Mouse (Mus musculus): ENCODE results near the gene Gm10644. TPM values are rescaled to one million over a fixed set of nuclear protein-coding genes. Genes with fewer than 3 reads are reported as not detected.

Gm10644 gene
- 0.25 and 0.37 TPM in 2 replicates for polyA plus RNA-seq (2014; fragmentation: Nextera tagmentation; extraction: Ambion mirVana)

GRCm38 (mm10) chr8:83955106-83955957 is at the start of gene Gm10644, which contains the start of gene Asf1b:
Gene Gm10644, minus strand, starts transcription at chr8:83955205.
Gene Asf1b, plus strand, starts transcription at chr8:83955507.
- H3K4me1 ChIP-seq (replicated peaks; ENCODE audit: control insufficient read depth, insufficient read depth, low read length), result peaks cover 12% of the 10 kb centered on the region
- peak within 1 kb of the TSS; percentile 74 for H3K4me3 ChIP-seq (ENCODE audit: low read depth, low read length)
- peak within 1 kb of the TSS; percentile 74 for H3K9ac ChIP-seq (ENCODE audit: low read depth, low read length)
- peak; percentile 96 for DNase-seq (ENCODE audit: low spot score)
- peak; percentile 99 for ATAC-seq (replicated peaks; ENCODE audit: low FRiP score)
- H3K9me3 ChIP-seq (ENCODE audit: control insufficient read depth, low read length), result no peaks in the 10 kb centered on the region
- H3K36me3 ChIP-seq (ENCODE audit: control insufficient read depth, insufficient read depth, low read length), result no peaks in the 10 kb centered on the region; the same call in 1 of the 2 replicates
- H3K27ac ChIP-seq (ENCODE audit: low read depth, low read length), result peak within 1 kb of the TSS; percentile 62
- under 1% methylated on average over 75 of the region's 75 CpGs for WGBS
- peak within 1 kb of the TSS; percentile 92 for H3K4me2 ChIP-seq
- H3K27me3 ChIP-seq (replicated peaks; ENCODE audit: control insufficient read depth, insufficient read depth, low read length), result no peaks in the 10 kb centered on the region

- ATAC-seq (replicated peaks; ENCODE audit: low FRiP score), result peak; percentile 88
These were observed 49.7 kb upstream of the Gm10644 start for GRCm38 (mm10) chr8:84004533-84005201.

GRCm38 (mm10) chr8:84003612-84004246 is 48.7 kb upstream of the Gm10644 start:
- H3K4me3 ChIP-seq (ENCODE audit: low read depth, low read length), result no peak overlapping the region; the same call in 1 of the 2 replicates
- ATAC-seq (replicated peaks; ENCODE audit: low FRiP score), result no peak
- H3K4me2 ChIP-seq, result peak overlapping the region; percentile 92
- 0 out of 2 replicates have a peak, but pooled peaks cover 2% of the 10 kb centered on the region for H3K27me3 ChIP-seq (replicated peaks; ENCODE audit: control insufficient read depth, insufficient read depth, low read length)
- no peaks in the 10 kb centered on the region for H3K9me3 ChIP-seq (ENCODE audit: control insufficient read depth, low read length)
- 77% methylated on average over 6 of the region's 6 CpGs for WGBS
- H3K27ac ChIP-seq (ENCODE audit: low read depth, low read length), result no peak overlapping the region
- peaks cover 21% of the 10 kb centered on the region for H3K4me1 ChIP-seq (replicated peaks; ENCODE audit: control insufficient read depth, insufficient read depth, low read length)
- peak overlapping the region; percentile 71 for H3K9ac ChIP-seq (ENCODE audit: low read depth, low read length)
- peaks cover 18% of the 10 kb centered on the region for H3K36me3 ChIP-seq (ENCODE audit: control insufficient read depth, insufficient read depth, low read length)
- DNase-seq (ENCODE audit: low spot score), result no peak

More at GRCm38 (mm10) chr8:84004533-84005201, 49.7 kb upstream of the Gm10644 start:
- H3K4me3 ChIP-seq (ENCODE audit: low read depth, low read length), result peak overlapping the region; percentile 59
- peaks cover 14% of the 10 kb centered on the region for H3K4me1 ChIP-seq (replicated peaks; ENCODE audit: control insufficient read depth, insufficient read depth, low read length)
- WGBS, result 3% methylated on average over 30 of the region's 30 CpGs
- H3K27ac ChIP-seq (ENCODE audit: low read depth, low read length), result peak overlapping the region; percentile 88
- H3K4me2 ChIP-seq, result peak overlapping the region; percentile 92
- DNase-seq (ENCODE audit: low spot score), result peak; percentile 91
- peak overlapping the region; percentile 71 for H3K9ac ChIP-seq (ENCODE audit: low read depth, low read length)
- H3K9me3 ChIP-seq (ENCODE audit: control insufficient read depth, low read length), result no peaks in the 10 kb centered on the region
- peaks cover 4% of the 10 kb centered on the region for H3K27me3 ChIP-seq (replicated peaks; ENCODE audit: control insufficient read depth, insufficient read depth, low read length)
- peaks cover 17% of the 10 kb centered on the region for H3K36me3 ChIP-seq (ENCODE audit: control insufficient read depth, insufficient read depth, low read length)

GRCm38 (mm10) chr8:84002957-84003611 is 48.1 kb upstream of the Gm10644 start:
- peaks cover 22% of the 10 kb centered on the region for H3K4me1 ChIP-seq (replicated peaks; ENCODE audit: control insufficient read depth, insufficient read depth, low read length)
- no peak for DNase-seq (ENCODE audit: low spot score)
- H3K4me3 ChIP-seq (ENCODE audit: low read depth, low read length), result no peak overlapping the region
- 64% methylated on average over 12 of the region's 12 CpGs for WGBS
- 0 out of 2 replicates have a peak, but pooled peaks cover 2% of the 10 kb centered on the region for H3K27me3 ChIP-seq (replicated peaks; ENCODE audit: control insufficient read depth, insufficient read depth, low read length)
- no peaks in the 10 kb centered on the region for H3K9me3 ChIP-seq (ENCODE audit: control insufficient read depth, low read length)
- no peak for ATAC-seq (replicated peaks; ENCODE audit: low FRiP score)
- no peak overlapping the region for H3K27ac ChIP-seq (ENCODE audit: low read depth, low read length)
- no peak overlapping the region for H3K9ac ChIP-seq (ENCODE audit: low read depth, low read length)
- peaks cover 18% of the 10 kb centered on the region for H3K36me3 ChIP-seq (ENCODE audit: control insufficient read depth, insufficient read depth, low read length)
- no peak overlapping the region for H3K4me2 ChIP-seq

- WGBS, result 57% methylated on average over 61 of the region's 61 CpGs
- H3K27ac ChIP-seq (ENCODE audit: low read depth, low read length), result no peak within 1 kb of the TSS
- H3K36me3 ChIP-seq (ENCODE audit: control insufficient read depth, insufficient read depth, low read length), result peaks cover 18% of the 10 kb centered on the region
- H3K4me2 ChIP-seq, result peak within 1 kb of the TSS; percentile 34
- DNase-seq (ENCODE audit: low spot score) (no peak), ATAC-seq (replicated peaks; ENCODE audit: low FRiP score) (no peak)
- 0 out of 2 replicates have a peak, but pooled peaks cover 2% of the 10 kb centered on the region for H3K27me3 ChIP-seq (replicated peaks; ENCODE audit: control insufficient read depth, insufficient read depth, low read length)
- 0 out of 2 replicates have a peak within 1 kb of the TSS, but pooled peaks have one; percentile 12 for H3K4me3 ChIP-seq (ENCODE audit: low read depth, low read length)
- peaks cover 22% of the 10 kb centered on the region for H3K4me1 ChIP-seq (replicated peaks; ENCODE audit: control insufficient read depth, insufficient read depth, low read length)
- H3K9me3 ChIP-seq (ENCODE audit: control insufficient read depth, low read length), result no peaks in the 10 kb centered on the region
- no peak within 1 kb of the TSS; the same call in 1 of the 2 replicates for H3K9ac ChIP-seq (ENCODE audit: low read depth, low read length)
These were observed 46.4 kb upstream of the Gm10644 start, which contains the start of gene 1700067K01Rik for GRCm38 (mm10) chr8:84001281-84002000. Gene 1700067K01Rik, plus strand, starts transcription at chr8:84001502.

- Histone ChIP-seq H3K27ac (ENCODE audit: low read depth, low read length) (no peak overlapping the region), H3K9ac (ENCODE audit: low read depth, low read length) (no peak overlapping the region), H3K4me3 (ENCODE audit: low read depth, low read length) (peak overlapping the region; percentile 92; the same call in 1 of the 2 replicates), H3K4me1 (replicated peaks; ENCODE audit: control insufficient read depth, insufficient read depth, low read length) (peaks cover 27% of the 10 kb centered on the region), H3K36me3 (ENCODE audit: control insufficient read depth, insufficient read depth, low read length) (peaks cover 18% of the 10 kb centered on the region), H3K27me3 (replicated peaks; ENCODE audit: control insufficient read depth, insufficient read depth, low read length) (0 out of 2 replicates have a peak, but pooled peaks cover 2% of the 10 kb centered on the region), H3K4me2 (peak overlapping the region; percentile 74), H3K9me3 (ENCODE audit: control insufficient read depth, low read length) (no peaks in the 10 kb centered on the region)
- ATAC-seq (replicated peaks; ENCODE audit: low FRiP score), result no peak
- no peak for DNase-seq (ENCODE audit: low spot score)
- 86% methylated on average over 2 of the region's 2 CpGs for WGBS
These were observed 44.8 kb upstream of the Gm10644 start for GRCm38 (mm10) chr8:83999825-84000224.

GRCm38 (mm10) chr8:83999057-83999705 is 44.2 kb upstream of the Gm10644 start:
- H3K4me3 ChIP-seq (ENCODE audit: low read depth, low read length), result peak overlapping the region; percentile 92
- WGBS, result 71% methylated on average over 16 of the region's 16 CpGs
- 0 out of 2 replicates have a peak, but pooled peaks cover 2% of the 10 kb centered on the region for H3K27me3 ChIP-seq (replicated peaks; ENCODE audit: control insufficient read depth, insufficient read depth, low read length)
- H3K4me1 ChIP-seq (replicated peaks; ENCODE audit: control insufficient read depth, insufficient read depth, low read length), result peaks cover 24% of the 10 kb centered on the region
- ATAC-seq (replicated peaks; ENCODE audit: low FRiP score) (no peak), DNase-seq (ENCODE audit: low spot score) (no peak)
- H3K27ac ChIP-seq (ENCODE audit: low read depth, low read length), result no peak overlapping the region
- H3K36me3 ChIP-seq (ENCODE audit: control insufficient read depth, insufficient read depth, low read length), result peaks cover 18% of the 10 kb centered on the region
- peak overlapping the region; percentile 96 for H3K9ac ChIP-seq (ENCODE audit: low read depth, low read length)
- H3K9me3 ChIP-seq (ENCODE audit: control insufficient read depth, low read length), result no peaks in the 10 kb centered on the region
- H3K4me2 ChIP-seq, result peak overlapping the region; percentile 74
